Mouse (Mus musculus) ZHBTc4 (cell line): ENCODE measurements at regions not wholly inside any gene's neighbourhood (a gene's known extent, or its start where the extent isn't known, plus 50 kb on each side); places are given as distances from the start of the nearest gene placed in this dataset.
A peak's percentile ranks its signal among the peaks of the same experiment; 100 is the strongest.

Experiments used
- DNase-seq: peaks from one replicate; pipeline ENCODE4 v3.0.0-alpha.2; 2011; ENCODE audit warnings: low read depth, low spot score

DNA sequence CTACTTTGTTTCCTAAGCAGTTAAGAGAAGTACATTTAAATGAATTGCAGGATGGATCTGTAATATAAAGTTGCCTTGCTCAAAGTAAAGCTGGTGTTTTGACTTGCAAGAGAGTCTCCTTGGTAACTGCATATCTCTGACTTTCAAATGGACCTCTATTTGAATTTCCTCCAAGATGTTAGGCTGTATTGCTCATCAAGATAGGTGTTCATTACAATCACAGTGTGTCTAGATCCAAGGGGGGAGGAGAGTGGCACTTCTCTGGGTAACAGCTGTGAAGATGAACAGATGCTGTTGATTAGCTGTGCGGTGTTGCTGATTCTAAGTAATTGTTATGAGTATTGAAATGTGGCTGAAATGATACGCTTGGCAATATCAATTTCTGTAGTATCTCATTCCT, 787.2 kb downstream of the Pom121l12 start:
- DNase-seq: no peak

DNA sequence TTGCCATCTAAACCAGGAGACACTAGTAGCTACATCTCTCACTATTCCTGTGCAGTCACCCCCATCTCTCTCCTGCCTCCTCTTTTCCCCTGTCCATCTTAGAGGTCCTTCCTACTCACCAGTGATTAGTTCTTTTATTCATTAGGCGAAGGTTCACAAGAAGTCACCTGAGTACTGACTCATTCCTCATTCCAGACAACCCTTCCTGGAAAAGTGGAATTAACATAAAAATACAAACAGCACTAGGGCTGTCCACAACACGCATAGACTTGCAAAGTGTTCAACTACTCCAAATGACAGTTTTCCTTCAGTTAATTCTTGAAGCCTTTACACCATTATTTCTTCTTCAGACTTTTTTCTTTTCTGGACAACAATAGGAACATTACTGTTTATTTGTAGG, 821.7 kb upstream of the Vstm2a start:
- DNase-seq: peak; percentile 34
